8 mouse cellular contexts compared by ENCODE assay signal in genomic region chr4:116151238-116151637, GRCm38 (mm10). TPM values are rescaled to one million over a fixed set of nuclear protein-coding genes. Genes with fewer than 3 reads are reported as not detected.
DNase-seq lines count a peak whose midpoint lies in the region; ATAC-seq and TF ChIP-seq lines count a peak whose summit lies in the region.

Lurap1 (minus strand) TSS chr4:116151338.

- H3K36me3 ChIP-seq in testis, adult 2 months (ENCODE audit: control insufficient read depth, insufficient read depth, low read length) = no peaks in the 10 kb centered on the region; the same call in none of the 2 replicates
- H3K36me3 ChIP-seq in limb, embryonic 12.5 days = peaks cover 44% of the 10 kb centered on the region
- H3K36me3 ChIP-seq in stomach, postnatal 0 days (ENCODE audit: control insufficient read depth, insufficient read depth, low read length) = peaks cover 34% of the 10 kb centered on the region

- H3K4me3 ChIP-seq in gastrocnemius, adult 2 months = peak within 1 kb of the TSS; percentile 95
- peak within 1 kb of the TSS; percentile 83 for H3K4me3 ChIP-seq in testis, adult 2 months (ENCODE audit: control insufficient read depth, low read depth, low read length)
- peak within 1 kb of the TSS; percentile 76 for H3K4me3 ChIP-seq in limb, embryonic 12.5 days (replicated peaks)
- peak within 1 kb of the TSS; percentile 77 for H3K4me3 ChIP-seq in stomach, postnatal 0 days (ENCODE audit: low read depth, low read length)

- 68% methylated on average over 6 of the region's 6 CpGs for WGBS in limb, embryonic 12.5 days
- 59% methylated on average over 6 of the region's 6 CpGs for WGBS in stomach, postnatal 0 days

- no peak for DNase-seq in gastrocnemius, adult 2 months
- DNase-seq in gastrocnemius, adult 18-20 months (ENCODE audit: low spot score) = no peak
- DNase-seq in testis, postnatal 14 days (ENCODE audit: low spot score) = no peak
- no peak for DNase-seq in stomach, postnatal 0 days (ENCODE audit: low spot score)
- DNase-seq in cerebellum, adult 9-10 months = no peak
- no peak for DNase-seq in lung, postnatal 25 days (ENCODE audit: low spot score)

- peak within 1 kb of the TSS; percentile 78 for H3K4me2 ChIP-seq in limb, embryonic 12.5 days
- peak within 1 kb of the TSS; percentile 65 for H3K4me2 ChIP-seq in stomach, postnatal 0 days (replicated peaks; ENCODE audit: low read depth)

- TF ChIP-seq EP300 in stomach, postnatal 0 days (optimal IDR thresholded peaks at IDR 0.05) = no peak

- H3K9me3 ChIP-seq in limb, embryonic 12.5 days = no peaks in the 10 kb centered on the region
- no peaks in the 10 kb centered on the region for H3K9me3 ChIP-seq in stomach, postnatal 0 days (ENCODE audit: control insufficient read depth, low read length)

- peak within 1 kb of the TSS; percentile 93 for H3K9ac ChIP-seq in limb, embryonic 12.5 days (replicated peaks)
- peak within 1 kb of the TSS; percentile 90 for H3K9ac ChIP-seq in stomach, postnatal 0 days (ENCODE audit: low read length)

- peak within 1 kb of the TSS; percentile 98 for H3K27ac ChIP-seq in gastrocnemius, adult 2 months
- H3K27ac ChIP-seq in testis, adult 2 months (ENCODE audit: control insufficient read depth, insufficient read depth, low read depth, low read length) = peak within 1 kb of the TSS; percentile 76
- peak within 1 kb of the TSS; percentile 90 for H3K27ac ChIP-seq in limb, embryonic 12.5 days
- H3K27ac ChIP-seq in stomach, postnatal 0 days (replicated peaks) = peak within 1 kb of the TSS; percentile 95

- peaks cover 20% of the 10 kb centered on the region for H3K4me1 ChIP-seq in testis, adult 2 months (ENCODE audit: control insufficient read depth, insufficient read depth, low read length)
- peaks cover 15% of the 10 kb centered on the region for H3K4me1 ChIP-seq in limb, embryonic 12.5 days (replicated peaks)
- no peaks in the 10 kb centered on the region; the same call in none of the 2 replicates for H3K4me1 ChIP-seq in stomach, postnatal 0 days (replicated peaks; ENCODE audit: control insufficient read depth, insufficient read depth)

- intact Hi-C loops in gastrocnemius, adult 2 months (cut with DNase I) = no loop called here

- no peaks in the 10 kb centered on the region for H3K27me3 ChIP-seq in testis, adult 2 months (ENCODE audit: control insufficient read depth, insufficient read depth, low read length)
- no peaks in the 10 kb centered on the region for H3K27me3 ChIP-seq in limb, embryonic 12.5 days
- no peaks in the 10 kb centered on the region for H3K27me3 ChIP-seq in stomach, postnatal 0 days (ENCODE audit: control insufficient read depth, insufficient read depth, low read length)

- peak; percentile 82 for TF ChIP-seq POLR2A in testis, adult 2 months (IDR thresholded peaks at IDR 0.05; ENCODE audit: control insufficient read depth, low read depth, low read length)

- ATAC-seq in limb, embryonic 12.5 days (ENCODE audit: insufficient number of reproducible peaks, insufficient read depth, low FRiP score, low TSS enrichment, low read depth) = no peak
- ATAC-seq in stomach, postnatal 0 days (ENCODE audit: low FRiP score, low TSS enrichment) = no peak

- no peak for TF ChIP-seq CTCF in gastrocnemius, adult 2 months (IDR thresholded peaks at IDR 0.05)
- TF ChIP-seq CTCF in testis, adult 2 months (IDR thresholded peaks at IDR 0.05; ENCODE audit: control insufficient read depth, insufficient read depth, insufficient replicate concordance, low read depth, low read length) = no peak
- no peak for TF ChIP-seq CTCF in stomach, postnatal 0 days (IDR thresholded peaks at IDR 0.05; ENCODE audit: low read depth)

RNA-seq across cellular contexts. Expression of gene Lurap1, which starts in this region (rescaled TPM):
- total RNA-seq in gastrocnemius, adult 2 months (2021) = 1 to 10 TPM; 4.9 to 6.9 TPM
- 1 to 10 TPM; 5.6 to 5.8 TPM for total RNA-seq in gastrocnemius, adult 18-20 months (2021)
- 30.3 and 36.1 TPM in 2 replicates for polyA plus RNA-seq in testis, adult 2 months (2012; rRNA removed)
- 2.6 and 2.8 TPM in 2 replicates for polyA plus RNA-seq in limb, embryonic 12.5 days (2016; fragmentation: Nextera tagmentation; extraction: Ambion mirVana)
- polyA plus RNA-seq in stomach, postnatal 0 days (2015; fragmentation: Nextera tagmentation; extraction: Ambion mirVana) = 1.2 and 1.6 TPM in 2 replicates
